Comparison of ENCODE assay signal across 8 mouse cellular contexts in genomic region chr4:138454571-138455140, GRCm38 (mm10). TPM values are rescaled to one million over a fixed set of nuclear protein-coding genes. Genes with fewer than 3 reads are reported as not detected.
DNase-seq lines count a peak whose midpoint lies in the region; ATAC-seq and TF ChIP-seq lines count a peak whose summit lies in the region.

No protein-coding gene starts in this region.

- H3K4me3 ChIP-seq in E14TG2a.4 (replicated peaks; ENCODE audit: low read length) = peak overlapping the region; percentile 84
- peak overlapping the region; percentile 57 for H3K4me3 ChIP-seq in embryonic facial prominence, embryonic 13.5 days
- H3K4me3 ChIP-seq in heart, embryonic 14.5 days (ENCODE audit: control insufficient read depth in 1 of 2, insufficient read depth in 1 of 2, low read depth in 1 of 2, low read length in 2 of 2) = peak overlapping the region; percentile 53 to 79
- H3K4me3 ChIP-seq in kidney, postnatal 0 days (replicated peaks; ENCODE audit: low read depth, low read length) = peak overlapping the region; percentile 95
- H3K4me3 ChIP-seq in liver, embryonic 13.5 days (replicated peaks) = peak overlapping the region; percentile 63
- H3K4me3 ChIP-seq in olfactory bulb, adult 2 months (ENCODE audit: insufficient read depth, low read depth, low read length) = peak overlapping the region; percentile 99

- H3K27ac ChIP-seq in embryonic facial prominence, embryonic 13.5 days = peak overlapping the region; percentile 81
- 0 out of 4 replicates have a peak overlapping the region, but pooled peaks of 1 of the 2 experiments have one; percentile 38 for H3K27ac ChIP-seq in heart, embryonic 14.5 days (replicated peaks in 1 of 2; ENCODE audit: control insufficient read depth in 1 of 2, insufficient read depth in 1 of 2, low read depth in 2 of 2, low read length in 2 of 2)
- peak overlapping the region; percentile 97 for H3K27ac ChIP-seq in kidney, postnatal 0 days
- H3K27ac ChIP-seq in liver, embryonic 13.5 days = peak overlapping the region; percentile 60
- H3K27ac ChIP-seq in olfactory bulb, adult 2 months (ENCODE audit: insufficient read depth, low read depth, low read length) = peak overlapping the region; percentile 98

- ATAC-seq in embryonic facial prominence, embryonic 13.5 days (ENCODE audit: insufficient number of reproducible peaks, insufficient read depth, low FRiP score, low TSS enrichment, low read depth) = no peak
- ATAC-seq in heart, embryonic 14.5 days (ENCODE audit: insufficient number of reproducible peaks, insufficient read depth, low FRiP score, low read depth) = peak; percentile 33; the same call in 1 of the 2 replicates
- ATAC-seq in kidney, postnatal 0 days (replicated peaks; ENCODE audit: low FRiP score, low read depth) = peak; percentile 37
- ATAC-seq in liver, embryonic 13.5 days (ENCODE audit: low read depth) = no peak

- WGBS in embryonic facial prominence, embryonic 13.5 days = under 1% methylated on average over 62 of the region's 78 CpGs
- WGBS in heart, embryonic 14.5 days = under 1% methylated on average over 78 of the region's 78 CpGs
- WGBS in kidney, postnatal 0 days = 1% methylated on average over 60 of the region's 78 CpGs
- WGBS in liver, embryonic 13.5 days (ENCODE audit: insufficient replicate concordance) = 2% methylated on average over 63 of the region's 78 CpGs
- 1% methylated on average over 76 of the region's 78 CpGs for WGBS in olfactory bulb, adult 2 months

- H3K27me3 ChIP-seq in E14TG2a.4 (ENCODE audit: insufficient read depth, low read length) = peaks cover 26% of the 10 kb centered on the region
- peaks cover 78% of the 10 kb centered on the region for H3K27me3 ChIP-seq in embryonic facial prominence, embryonic 13.5 days
- H3K27me3 ChIP-seq in heart, embryonic 14.5 days (ENCODE audit: control insufficient read depth, insufficient read depth, low read length) = peaks cover 77% of the 10 kb centered on the region
- no peaks in the 10 kb centered on the region for H3K27me3 ChIP-seq in kidney, postnatal 0 days (ENCODE audit: insufficient read depth, low read length)
- peaks cover 97% of the 10 kb centered on the region for H3K27me3 ChIP-seq in liver, embryonic 13.5 days

- H3K4me2 ChIP-seq in embryonic facial prominence, embryonic 13.5 days = peak overlapping the region; percentile 90
- H3K4me2 ChIP-seq in heart, embryonic 14.5 days (ENCODE audit: low read length) = peak overlapping the region; percentile 98
- peak overlapping the region; percentile 71 for H3K4me2 ChIP-seq in kidney, postnatal 0 days (ENCODE audit: low read length)
- peak overlapping the region; percentile 60 for H3K4me2 ChIP-seq in liver, embryonic 13.5 days

- TF ChIP-seq POLR2A in olfactory bulb, adult 2 months (IDR thresholded peaks at IDR 0.05; ENCODE audit: insufficient read depth, low read depth, low read length) = no peak; the same call in 1 of the 2 replicates

- peak; percentile 80 for DNase-seq in adrenal gland, postnatal 10 days
- peak; percentile 84 for DNase-seq in kidney, postnatal 0 days (ENCODE audit: low spot score)
- no peak for DNase-seq in liver, embryonic 13.5 days
- no peak for DNase-seq in c-Kit-positive CD71-positive TER-119-positive erythroid progenitor cells, embryonic 14.5 days (ENCODE audit: low spot score)

- H3K36me3 ChIP-seq in E14TG2a.4 (ENCODE audit: insufficient read depth, low read length) = no peaks in the 10 kb centered on the region
- no peaks in the 10 kb centered on the region for H3K36me3 ChIP-seq in embryonic facial prominence, embryonic 13.5 days
- H3K36me3 ChIP-seq in heart, embryonic 14.5 days (ENCODE audit: control insufficient read depth, insufficient read depth, low read length) = no peaks in the 10 kb centered on the region
- H3K36me3 ChIP-seq in kidney, postnatal 0 days (ENCODE audit: insufficient read depth, low read length) = no peaks in the 10 kb centered on the region
- no peaks in the 10 kb centered on the region for H3K36me3 ChIP-seq in liver, embryonic 13.5 days

- no peak for TF ChIP-seq CTCF in E14TG2a.4 (conservative IDR thresholded peaks at IDR 0.05; ENCODE audit: low read length)
- TF ChIP-seq CTCF in kidney, postnatal 0 days (IDR thresholded peaks at IDR 0.05; ENCODE audit: low read depth) = no peak
- TF ChIP-seq CTCF in olfactory bulb, adult 2 months (IDR thresholded peaks at IDR 0.05; ENCODE audit: insufficient read depth, low read depth, low read length) = no peak

- H3K4me1 ChIP-seq in E14TG2a.4 (replicated peaks; ENCODE audit: low read depth, low read length) = peaks cover 82% of the 10 kb centered on the region
- H3K4me1 ChIP-seq in embryonic facial prominence, embryonic 13.5 days = peaks cover 24% of the 10 kb centered on the region
- H3K4me1 ChIP-seq in heart, embryonic 14.5 days (ENCODE audit: control insufficient read depth in 2 of 2, insufficient read depth in 2 of 2, low read length in 2 of 2) = peaks cover 0 to 12% of the 10 kb centered on the region in 2 experiments; a peak in 2 of 4 replicates
- peaks cover 22% of the 10 kb centered on the region for H3K4me1 ChIP-seq in kidney, postnatal 0 days (replicated peaks; ENCODE audit: insufficient read depth, low read length)
- peaks cover 23% of the 10 kb centered on the region for H3K4me1 ChIP-seq in liver, embryonic 13.5 days (replicated peaks)
- H3K4me1 ChIP-seq in olfactory bulb, adult 2 months (ENCODE audit: control insufficient read depth, insufficient read depth, low read length) = peaks cover 27% of the 10 kb centered on the region

- H3K9ac ChIP-seq in embryonic facial prominence, embryonic 13.5 days = peak overlapping the region; percentile 79
- H3K9ac ChIP-seq in heart, embryonic 14.5 days (ENCODE audit: low read length) = peak overlapping the region; percentile 75
- H3K9ac ChIP-seq in kidney, postnatal 0 days (ENCODE audit: low read depth, low read length) = peak overlapping the region; percentile 96
- peak overlapping the region; percentile 70 for H3K9ac ChIP-seq in liver, embryonic 13.5 days

- no peaks in the 10 kb centered on the region for H3K9me3 ChIP-seq in E14TG2a.4 (ENCODE audit: low read length)
- H3K9me3 ChIP-seq in embryonic facial prominence, embryonic 13.5 days = no peaks in the 10 kb centered on the region
- no peaks in the 10 kb centered on the region for H3K9me3 ChIP-seq in heart, embryonic 14.5 days (ENCODE audit: control insufficient read depth, low read length)
- H3K9me3 ChIP-seq in kidney, postnatal 0 days (replicated peaks; ENCODE audit: low read length) = no peaks in the 10 kb centered on the region
- H3K9me3 ChIP-seq in liver, embryonic 13.5 days (replicated peaks) = no peaks in the 10 kb centered on the region

RNA-seq across cellular contexts. Expression of gene Camk2n1, which starts 0.5 kb away (rescaled TPM):
- total RNA-seq in adrenal gland, postnatal 10 days (2021) = 10 to 100 TPM; 17.3 to 22.9 TPM
- 2.4 and 2.5 TPM in 2 replicates for polyA plus RNA-seq in embryonic facial prominence, embryonic 13.5 days (2015; fragmentation: Nextera tagmentation; extraction: Ambion mirVana)
- polyA plus RNA-seq in heart, embryonic 14.5 days (2014; fragmentation: Nextera tagmentation; extraction: Ambion mirVana) = 1.1 and 1.4 TPM in 2 replicates
- polyA plus RNA-seq in kidney, postnatal 0 days (2015; fragmentation: Nextera tagmentation; extraction: Ambion mirVana) = 13.8 and 14.5 TPM in 2 replicates
- polyA plus RNA-seq in liver, embryonic 13.5 days (2015; fragmentation: Nextera tagmentation; extraction: Ambion mirVana) = 1.2 and 1.3 TPM in 2 replicates
- polyA plus RNA-seq in olfactory bulb, adult 2 months (2012; ENCODE audit: insufficient read depth, insufficient read length, low replicate concordance, missing spikeins) = 114 and 206 TPM in 2 replicates

RNA-seq across cellular contexts. Expression of gene Mul1, which starts 20.2 kb away (rescaled TPM):
- total RNA-seq in adrenal gland, postnatal 10 days (2021) = 10 to 100 TPM; 54.7 to 56.9 TPM
- polyA plus RNA-seq in embryonic facial prominence, embryonic 13.5 days (2015; fragmentation: Nextera tagmentation; extraction: Ambion mirVana) = 15.3 and 19.1 TPM in 2 replicates
- polyA plus RNA-seq in heart, embryonic 14.5 days (2014; fragmentation: Nextera tagmentation; extraction: Ambion mirVana) = 17.1 and 19.2 TPM in 2 replicates
- 23.6 and 25.3 TPM in 2 replicates for polyA plus RNA-seq in kidney, postnatal 0 days (2015; fragmentation: Nextera tagmentation; extraction: Ambion mirVana)
- polyA plus RNA-seq in liver, embryonic 13.5 days (2015; fragmentation: Nextera tagmentation; extraction: Ambion mirVana) = 11.2 and 11.4 TPM in 2 replicates
- not detected in 2 replicates for polyA plus RNA-seq in olfactory bulb, adult 2 months (2012; ENCODE audit: insufficient read depth, insufficient read length, low replicate concordance, missing spikeins)

RNA-seq across cellular contexts. Expression of gene Fam43b, which starts 58.3 kb away (rescaled TPM):
- 1 to 10 TPM; 1.8 to 2.0 TPM for total RNA-seq in adrenal gland, postnatal 10 days (2021)
- polyA plus RNA-seq in embryonic facial prominence, embryonic 13.5 days (2015; fragmentation: Nextera tagmentation; extraction: Ambion mirVana) = 0.18 and 0.25 TPM in 2 replicates
- not detected in 2 replicates for polyA plus RNA-seq in heart, embryonic 14.5 days (2014; fragmentation: Nextera tagmentation; extraction: Ambion mirVana)
- polyA plus RNA-seq in kidney, postnatal 0 days (2015; fragmentation: Nextera tagmentation; extraction: Ambion mirVana) = 0.12 and 0.15 TPM in 2 replicates
- polyA plus RNA-seq in liver, embryonic 13.5 days (2015; fragmentation: Nextera tagmentation; extraction: Ambion mirVana) = not detected in 2 replicates
- polyA plus RNA-seq in olfactory bulb, adult 2 months (2012; ENCODE audit: insufficient read depth, insufficient read length, low replicate concordance, missing spikeins) = not detected in 2 replicates

Comparison
In these comparisons a context has a peak if more than half of its experiments do, and no peak if none do; other contexts are left out.
1. DNase-seq: peak in adrenal gland, postnatal 10 days (single experiment) and kidney, postnatal 0 days (single experiment); none in liver, embryonic 13.5 days (single experiment) and c-Kit-positive CD71-positive TER-119-positive erythroid progenitor cells, embryonic 14.5 days (single experiment).
2. ATAC-seq: peak in heart, embryonic 14.5 days (single experiment) and kidney, postnatal 0 days (single experiment); none in embryonic facial prominence, embryonic 13.5 days (single experiment) and liver, embryonic 13.5 days (single experiment).
3. Peak in every context shown above with its lines, with median percentiles within 50 percentile points of each other: H3K4me3 ChIP-seq, H3K4me2 ChIP-seq and H3K9ac ChIP-seq.